Mouse (Mus musculus): ENCODE measurements at regions not wholly inside any gene's neighbourhood (a gene's known extent, or its start where the extent isn't known, plus 50 kb on each side); places are given as distances from the start of the nearest gene placed in this dataset.

DNA sequence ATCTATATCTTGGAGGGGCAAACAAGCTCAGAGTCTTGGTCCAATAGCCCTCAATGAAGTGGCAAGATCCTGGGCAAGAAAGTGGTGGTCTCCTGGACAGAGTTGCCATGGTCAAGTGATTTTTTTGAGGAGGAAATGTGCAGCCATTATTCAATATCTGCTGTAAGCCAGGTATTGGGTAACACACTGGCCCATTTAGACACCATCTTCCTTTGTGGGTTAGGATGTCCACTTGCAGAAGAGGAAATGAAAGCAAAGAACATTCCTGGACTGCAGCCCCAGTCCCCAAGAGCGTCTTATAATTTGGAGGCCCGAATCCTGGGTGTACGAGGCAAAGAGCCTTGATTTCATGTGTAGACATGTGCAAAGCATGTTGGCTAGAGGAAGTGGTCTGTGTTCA is 56.3 kb upstream of the Pitx1 start:
- no peak for DNase-seq (ENCODE audit: low spot score in 2 of 2)

- DNase-seq (ENCODE audit: low spot score in 2 of 2): no peak
Measured at GRCm38 (mm10) chr13:55887099-55887736, 51.2 kb upstream of the Pitx1 start.

Measured in adrenal gland, postnatal 4 days (tissue).